Mouse (Mus musculus) kidney, postnatal 10 days (tissue): ENCODE results near the gene Gm4869.

Source experiments
- DNase-seq: peaks from one replicate; pipeline ENCODE4 v3.0.0; 2021; ENCODE audit warnings: mixed read lengths

The Gm4869 gene

DNA sequence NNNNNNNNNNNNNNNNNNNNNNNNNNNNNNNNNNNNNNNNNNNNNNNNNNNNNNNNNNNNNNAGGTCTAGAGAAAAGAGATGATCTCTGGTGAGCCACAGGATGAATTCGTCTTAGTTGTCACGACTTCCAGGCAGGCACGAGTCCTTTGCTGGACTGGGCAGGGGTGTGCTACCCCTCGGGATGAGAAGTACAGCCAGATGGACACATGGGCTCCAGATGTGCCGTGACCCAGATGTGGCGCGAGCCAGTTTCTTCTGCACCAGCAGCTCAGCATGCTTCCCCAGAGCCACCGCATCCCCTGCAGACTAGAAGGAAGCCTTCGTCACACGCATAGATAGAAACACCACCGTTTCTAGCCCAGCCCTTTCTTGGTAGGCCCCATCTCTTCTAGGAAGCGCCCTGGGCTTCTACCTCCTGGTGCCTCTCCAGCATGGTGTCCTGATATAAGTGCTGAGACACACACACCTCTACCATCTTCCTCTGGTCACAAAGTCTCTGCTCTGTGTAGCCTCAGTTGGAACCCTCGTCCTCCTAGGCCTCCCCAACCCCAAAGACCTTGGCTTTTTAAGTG lies 92.8 kb downstream of the Gm4869 start:
- DNase-seq = no peak

- DNase-seq = peak; percentile 89
Measured at GRCm38 (mm10) chr5:140540106-140540505, 94.7 kb downstream of the Gm4869 start.

DNA sequence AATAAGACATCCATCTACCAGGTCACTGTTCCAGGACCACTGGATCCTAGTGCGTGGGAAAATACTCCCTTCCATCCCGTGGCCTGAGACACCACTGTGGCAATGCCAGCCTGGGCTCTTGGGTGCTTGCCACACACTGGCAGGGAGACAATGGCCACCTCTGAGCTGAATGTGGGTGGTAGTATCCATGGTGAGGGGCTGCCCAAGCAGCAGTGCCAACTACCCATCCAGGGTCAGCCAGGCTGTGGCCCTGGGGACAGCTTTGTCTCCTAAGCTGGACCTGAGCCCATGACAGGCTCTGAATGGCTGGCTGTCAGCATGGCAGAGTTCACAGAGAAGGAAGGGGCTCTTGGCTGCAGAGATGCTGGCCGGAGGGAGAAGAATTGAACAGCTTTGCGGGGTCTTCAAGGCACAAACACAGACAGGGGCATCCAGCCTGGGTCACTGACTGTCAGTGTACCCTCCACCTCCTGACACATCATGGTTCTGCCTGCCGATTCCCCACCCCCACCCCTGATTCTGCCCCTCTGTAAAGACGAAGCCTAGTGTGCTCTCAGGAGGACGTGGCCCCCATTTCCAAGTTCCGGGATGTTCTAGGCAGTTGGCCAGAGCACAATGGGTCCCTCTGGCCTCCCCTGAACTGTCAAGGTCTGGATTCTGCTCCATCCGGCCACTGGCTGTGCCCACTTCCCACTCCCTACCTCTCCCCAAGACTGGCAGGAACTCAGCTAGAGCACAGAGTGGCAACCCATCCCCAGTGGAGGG lies 97.5 kb downstream of the Gm4869 start:
- no peak for DNase-seq
